Mouse (Mus musculus) lung, adult 18-20 months (tissue): Measurements from ENCODE around the gene Gm5169.
"Not testable (repeated sequence)": the region's sequence is repeated elsewhere in the genome, so short reads cannot be mapped to it uniquely, and the experiment has no call there.

ENCODE experiments used
- DNase-seq, 2 experiments: peaks; one replicate each; pipeline ENCODE4 v3.0.0; 2022; ENCODE audit warnings: mixed read lengths in 2 of 2

Gm5169 gene

DNA sequence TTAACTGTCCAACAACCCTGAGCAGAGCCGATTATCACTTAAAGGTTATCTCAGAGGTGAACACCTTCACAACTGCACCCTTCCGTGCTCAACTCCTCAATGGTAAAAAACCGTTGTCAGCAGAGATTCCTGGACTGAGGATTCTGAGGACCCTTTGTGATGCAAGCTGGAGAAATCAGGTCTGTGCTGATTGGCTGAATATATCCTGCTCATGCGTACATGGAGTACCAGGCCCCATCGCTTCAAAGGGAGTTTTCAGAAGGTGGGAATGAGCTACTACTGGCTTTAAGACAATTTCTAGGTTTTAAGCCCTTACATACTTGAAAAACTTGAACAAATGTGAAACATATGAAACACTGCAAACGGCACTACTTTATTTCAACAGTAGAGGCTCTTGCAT is at the start of gene Gm5169:
Gm5169 (minus strand) TSS at position 101 of the 400 bp plus-strand sequence.
- DNase-seq: not testable (repeated sequence)

DNA sequence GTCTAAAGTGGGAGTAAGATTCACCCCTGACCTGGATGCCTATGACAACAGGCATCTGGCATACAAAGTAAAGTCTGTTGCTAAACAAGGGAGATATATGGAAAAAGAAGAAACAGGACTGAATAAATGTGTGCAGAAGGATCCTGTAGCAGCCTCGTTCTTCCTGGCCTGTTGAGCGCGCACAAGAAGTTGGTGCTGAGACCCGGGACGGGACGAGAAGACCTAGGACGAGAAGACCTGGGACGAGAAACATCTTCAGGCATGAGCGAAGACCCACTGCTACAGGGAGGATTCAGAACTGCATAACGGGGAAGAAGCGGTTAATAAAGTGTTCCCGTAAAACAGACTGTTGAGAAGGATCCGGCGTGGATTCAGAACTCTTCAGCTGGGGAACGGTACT is 46.2 kb upstream of the Gm5169 start:
- DNase-seq: not testable (repeated sequence)
